21 mouse cellular contexts compared by ENCODE assay signal in genomic region chr5:35305332-35305731, GRCm38 (mm10). TPM values are rescaled to one million over a fixed set of nuclear protein-coding genes. Genes with fewer than 3 reads are reported as not detected.
DNase-seq lines count a peak whose midpoint lies in the region; ATAC-seq lines count a peak whose summit lies in the region.
"Had no signal": no experiment of that assay in that cellular context is flagged by ENCODE, and none has a peak within 500 bp of the region (broad histone marks: within the 10 kb centered on the region; RNA-seq: fewer than 3 reads in every experiment).

No protein-coding gene starts in this region.

- DNase-seq in cerebellum, adult 9-10 months = peak; percentile 93
- DNase-seq in skeletal muscle tissue, adult 2 months (ENCODE audit: low read depth, low spot score) = peak; percentile 5
- no peak for DNase-seq in lung, postnatal 25 days (ENCODE audit: low spot score)
- no peak for DNase-seq in urinary bladder, adult 2 months (ENCODE audit: low spot score)
- DNase-seq: adrenal gland, postnatal 25 days; gastrocnemius, postnatal 36 days; heart, postnatal 4 days; kidney, adult 18-20 months; kidney, postnatal 4 days; lung, postnatal 14 days; thymus, postnatal 14 days had no signal

- no peaks in the 10 kb centered on the region for H3K36me3 ChIP-seq in forebrain, embryonic 15.5 days
- no peaks in the 10 kb centered on the region for H3K36me3 ChIP-seq in forebrain, embryonic 16.5 days (ENCODE audit: control insufficient read depth, insufficient read depth)
- H3K36me3 ChIP-seq in midbrain, embryonic 15.5 days (replicated peaks) = no peaks in the 10 kb centered on the region
- no peaks in the 10 kb centered on the region for H3K36me3 ChIP-seq in midbrain, embryonic 16.5 days (ENCODE audit: control insufficient read depth, insufficient read depth, low read length)
- H3K36me3 ChIP-seq: heart, embryonic 12.5 days; limb, embryonic 12.5 days; midbrain, embryonic 10.5 days had no signal

- WGBS in forebrain, embryonic 15.5 days = 46% methylated on average over 10 of the region's 10 CpGs
- WGBS in forebrain, embryonic 16.5 days = 44% methylated on average over 10 of the region's 10 CpGs
- WGBS in midbrain, embryonic 15.5 days = 48% methylated on average over 10 of the region's 10 CpGs
- WGBS in midbrain, embryonic 16.5 days = 37% methylated on average over 10 of the region's 10 CpGs

- H3K9ac ChIP-seq in forebrain, embryonic 15.5 days (replicated peaks) = no peak overlapping the region
- no peak overlapping the region for H3K9ac ChIP-seq in forebrain, embryonic 16.5 days (replicated peaks; ENCODE audit: low read depth, low read length)
- no peak overlapping the region for H3K9ac ChIP-seq in midbrain, embryonic 15.5 days
- H3K9ac ChIP-seq in midbrain, embryonic 16.5 days (ENCODE audit: low read depth, low read length) = no peak overlapping the region
- H3K9ac ChIP-seq: heart, embryonic 12.5 days; limb, embryonic 12.5 days; liver, embryonic 14.5 days had no signal

- H3K4me3 ChIP-seq in forebrain, embryonic 15.5 days = no peak overlapping the region
- H3K4me3 ChIP-seq in forebrain, embryonic 16.5 days (replicated peaks; ENCODE audit: low read length) = no peak overlapping the region
- no peak overlapping the region for H3K4me3 ChIP-seq in midbrain, embryonic 15.5 days
- no peak overlapping the region for H3K4me3 ChIP-seq in midbrain, embryonic 16.5 days (ENCODE audit: low read depth, low read length)
- H3K4me3 ChIP-seq: heart, embryonic 12.5 days; limb, embryonic 12.5 days; midbrain, embryonic 10.5 days had no signal

- H3K4me1 ChIP-seq in forebrain, embryonic 15.5 days = peaks cover 5% of the 10 kb centered on the region; the same call in 1 of the 2 replicates
- H3K4me1 ChIP-seq in forebrain, embryonic 16.5 days (replicated peaks; ENCODE audit: control insufficient read depth, insufficient read depth, low read length) = peaks cover 4% of the 10 kb centered on the region; the same call in 1 of the 2 replicates
- H3K4me1 ChIP-seq in midbrain, embryonic 15.5 days = no peaks in the 10 kb centered on the region
- H3K4me1 ChIP-seq in midbrain, embryonic 16.5 days (ENCODE audit: control insufficient read depth, insufficient read depth, low read length) = no peaks in the 10 kb centered on the region
- H3K4me1 ChIP-seq: heart, embryonic 12.5 days; limb, embryonic 12.5 days had no signal

- no peak overlapping the region for H3K4me2 ChIP-seq in forebrain, embryonic 15.5 days (replicated peaks)
- H3K4me2 ChIP-seq in forebrain, embryonic 16.5 days (ENCODE audit: low read length) = no peak overlapping the region
- H3K4me2 ChIP-seq in midbrain, embryonic 15.5 days = no peak overlapping the region
- H3K4me2 ChIP-seq in midbrain, embryonic 16.5 days (ENCODE audit: low read length) = no peak overlapping the region
- H3K4me2 ChIP-seq: heart, embryonic 12.5 days; limb, embryonic 12.5 days had no signal

- peak; percentile 35; the same call in 1 of the 2 replicates for ATAC-seq in forebrain, embryonic 15.5 days (replicated peaks)
- no peak for ATAC-seq in forebrain, embryonic 16.5 days
- ATAC-seq in midbrain, embryonic 15.5 days (replicated peaks) = no peak
- no peak for ATAC-seq in midbrain, embryonic 16.5 days
- ATAC-seq: activated CD4-positive, CD25-positive, alpha-beta regulatory T cell, adult 4 months had no signal

- H3K27me3 ChIP-seq in forebrain, embryonic 15.5 days = no peaks in the 10 kb centered on the region
- no peaks in the 10 kb centered on the region for H3K27me3 ChIP-seq in forebrain, embryonic 16.5 days (replicated peaks; ENCODE audit: control insufficient read depth, insufficient read depth, low read length)
- no peaks in the 10 kb centered on the region for H3K27me3 ChIP-seq in midbrain, embryonic 15.5 days (replicated peaks)
- H3K27me3 ChIP-seq in midbrain, embryonic 16.5 days (ENCODE audit: control insufficient read depth, insufficient read depth, low read depth, low read length) = no peaks in the 10 kb centered on the region

- no peak overlapping the region for H3K27ac ChIP-seq in forebrain, embryonic 15.5 days (replicated peaks)
- H3K27ac ChIP-seq in forebrain, embryonic 16.5 days (ENCODE audit: low read length) = no peak overlapping the region
- peak overlapping the region; percentile 14 for H3K27ac ChIP-seq in midbrain, embryonic 15.5 days
- H3K27ac ChIP-seq in midbrain, embryonic 16.5 days (ENCODE audit: low read length) = no peak overlapping the region
- H3K27ac ChIP-seq: limb, embryonic 12.5 days; liver, embryonic 14.5 days; midbrain, embryonic 10.5 days had no signal

- H3K9me3 ChIP-seq in forebrain, embryonic 15.5 days = no peaks in the 10 kb centered on the region
- H3K9me3 ChIP-seq in forebrain, embryonic 16.5 days (ENCODE audit: control insufficient read depth, low read length) = no peaks in the 10 kb centered on the region
- H3K9me3 ChIP-seq in midbrain, embryonic 15.5 days = no peaks in the 10 kb centered on the region
- H3K9me3 ChIP-seq in midbrain, embryonic 16.5 days (replicated peaks; ENCODE audit: control insufficient read depth, low read length, poor library complexity, severe bottlenecking) = no peaks in the 10 kb centered on the region
- H3K9me3 ChIP-seq: heart, embryonic 12.5 days; limb, embryonic 12.5 days; midbrain, embryonic 10.5 days had no signal

RNA-seq across cellular contexts. Expression of gene Adra2c, which starts 27.2 kb away (rescaled TPM):
- 0.89 and 1.1 TPM in 2 replicates for polyA plus RNA-seq in forebrain, embryonic 15.5 days (2015; fragmentation: Nextera tagmentation; extraction: Ambion mirVana)
- polyA plus RNA-seq in forebrain, embryonic 16.5 days (2015; fragmentation: Nextera tagmentation; extraction: Ambion mirVana) = 0.65 and 0.71 TPM in 2 replicates
- polyA plus RNA-seq in midbrain, embryonic 15.5 days (2015; fragmentation: Nextera tagmentation; extraction: Ambion mirVana) = 0.32 and 0.86 TPM in 2 replicates
- polyA plus RNA-seq in midbrain, embryonic 16.5 days (2015; fragmentation: Nextera tagmentation; extraction: Ambion mirVana) = 0.36 and 0.39 TPM in 2 replicates
- polyA plus RNA-seq in urinary bladder, adult 2 months (2012; rRNA removed) = 0.33 and 0.34 TPM in 2 replicates
- polyA plus RNA-seq: activated CD4-positive, CD25-positive, alpha-beta regulatory T cell, adult 4 months; liver, embryonic 14.5 days; midbrain, embryonic 10.5 days; stomach, embryonic 14.5 days had no signal

Comparison
In these comparisons a context has a peak if more than half of its experiments do, and no peak if none do; other contexts are left out.
1. DNase-seq: peak in cerebellum, adult 9-10 months (single experiment) and skeletal muscle tissue, adult 2 months (single experiment); none in lung, postnatal 25 days (single experiment) and urinary bladder, adult 2 months (single experiment).